Mouse (Mus musculus) hindbrain, embryonic 12.5 days (tissue): Measurements from ENCODE around the gene Epb41l3. TPM values are rescaled to one million over a fixed set of nuclear protein-coding genes. Genes with fewer than 3 reads are reported as not detected.

Source experiments
- ATAC-seq: fragments of 200-750 bp; cut with Nextera tagmentation; 2 replicates; pipeline ENCODE4 v1.8.0; 2017; ENCODE audit warnings: moderate TSS enrichment; ENCODE audit not compliant: low FRiP score
- H3K27ac ChIP-seq: fragments of 300-500 bp; sonication (generic); 2 replicates; pipeline ENCODE4 v1.5.1; 2016; ENCODE audit warnings: mild to moderate bottlenecking
- H3K27me3 ChIP-seq: fragments of 300-500 bp; sonication (generic); 2 replicates; pipeline ENCODE4 v1.6.1; 2016; ENCODE audit warnings: mild to moderate bottlenecking
- H3K36me3 ChIP-seq: fragments of 300-500 bp; sonication (generic); 2 replicates; pipeline ENCODE4 v1.6.1; 2016; ENCODE audit warnings: mild to moderate bottlenecking
- H3K4me1 ChIP-seq: fragments of 300-500 bp; sonication (generic); 2 replicates; pipeline ENCODE4 v1.6.1; 2016
- H3K4me2 ChIP-seq: fragments of 300-500 bp; sonication (generic); replicated peaks from 2 replicates; pipeline ENCODE4 v1.6.1; 2016; ENCODE audit warnings: mild to moderate bottlenecking
- H3K4me3 ChIP-seq: fragments of 300-500 bp; sonication (generic); 2 replicates; pipeline ENCODE4 v1.5.1; 2016; ENCODE audit warnings: mild to moderate bottlenecking
- H3K9ac ChIP-seq: fragments of 300-500 bp; sonication (generic); 2 replicates; pipeline ENCODE4 v1.6.1; 2016; ENCODE audit warnings: mild to moderate bottlenecking, moderate library complexity
- H3K9me3 ChIP-seq: fragments of 300-500 bp; sonication (generic); replicated peaks from 2 replicates; pipeline ENCODE4 v1.6.1; 2016; ENCODE audit warnings: mild to moderate bottlenecking
- WGBS: fragments of 180-500 bp; shearing (Covaris S2); methylation state at CpG from one replicate; pipeline ENCODE4 v1.1.7; 2016; 5-methylcytosine and 5-hydroxymethylcytosine counted together
- polyA plus RNA-seq: library from polyadenylated mRNA; unstranded; fragments of >200 nt; fragmentation: Nextera tagmentation; extraction: Ambion mirVana; gene quantifications from 2 replicates; pipeline ENCODE4 v1.2.1, GENCODE M21; 2016

Gene Epb41l3
- polyA plus RNA-seq, 1 experiment from 2014 or later = 104 TPM

GRCm38 (mm10) chr17:69158690-69159089 is 83.2 kb downstream of the Epb41l3 start:
- Histone ChIP-seq H3K9me3 (no peaks in the 10 kb centered on the region), H3K4me1 (peaks cover 11% of the 10 kb centered on the region; the same call in 1 of the 2 replicates), H3K27ac (no peak overlapping the region), H3K4me2 (0 out of 2 replicates have a peak overlapping the region, but pooled peaks have one; percentile 22), H3K4me3 (peak overlapping the region; percentile 70; the same call in 1 of the 2 replicates), H3K27me3 (no peaks in the 10 kb centered on the region; the same call in 1 of the 2 replicates), H3K9ac (no peak overlapping the region), H3K36me3 (no peaks in the 10 kb centered on the region)
- WGBS = 73% methylated on average over 5 of the region's 5 CpGs
- ATAC-seq = no peak

DNA sequence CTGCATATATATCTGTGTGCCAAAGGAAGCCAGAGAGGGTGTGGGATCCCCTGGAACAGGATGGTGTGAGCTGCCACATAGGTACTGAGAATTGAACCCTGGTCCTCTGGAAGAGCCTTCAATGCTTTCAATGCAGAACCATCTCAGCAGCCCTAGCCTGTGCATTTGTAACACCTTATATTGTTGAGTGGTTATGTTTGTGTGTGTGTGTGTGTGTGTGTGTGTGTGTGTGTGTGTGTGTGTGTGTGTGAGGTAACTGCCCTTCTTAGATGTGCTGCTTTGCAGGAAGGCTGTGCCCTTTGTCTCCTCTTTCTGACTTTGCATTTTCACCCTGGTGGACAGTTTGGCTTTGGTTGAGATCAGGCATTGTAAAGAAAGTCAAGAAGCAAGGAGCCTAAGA is 87.2 kb downstream of the Epb41l3 start:
- no peaks in the 10 kb centered on the region for H3K9me3 ChIP-seq
- no peaks in the 10 kb centered on the region for H3K27me3 ChIP-seq
- H3K4me2 ChIP-seq = no peak overlapping the region
- no peaks in the 10 kb centered on the region for H3K36me3 ChIP-seq
- ATAC-seq = no peak
- no peak overlapping the region for H3K27ac ChIP-seq
- peaks cover 5% of the 10 kb centered on the region; the same call in 1 of the 2 replicates for H3K4me1 ChIP-seq
- H3K4me3 ChIP-seq = no peak overlapping the region
- no peak overlapping the region for H3K9ac ChIP-seq

DNA sequence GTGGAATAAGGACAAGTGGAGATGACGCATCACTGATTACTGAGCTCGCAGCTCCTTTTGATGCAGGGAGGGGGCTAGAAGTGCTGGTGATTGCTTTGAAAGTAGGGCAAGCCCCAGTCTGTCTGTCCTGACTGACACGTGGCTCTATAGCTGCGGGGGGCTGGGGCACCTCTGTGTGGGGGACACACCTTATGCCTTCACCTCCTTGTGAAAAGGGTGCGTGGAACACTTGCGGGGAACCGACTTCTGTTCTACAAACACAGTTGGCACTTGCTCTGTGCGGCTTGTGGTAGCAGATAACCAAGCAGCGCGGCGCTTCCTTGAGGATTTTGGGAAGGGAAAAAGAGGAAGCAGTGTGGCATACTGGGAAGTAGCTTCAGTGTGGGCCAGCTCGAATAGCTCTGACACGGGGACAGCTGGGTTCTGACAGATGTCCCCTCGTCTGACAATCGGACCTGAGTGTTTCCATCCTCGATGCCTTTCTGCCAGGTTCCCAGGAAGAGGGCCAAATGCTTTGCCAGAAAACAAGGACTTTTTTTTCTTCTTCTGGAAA is 101.5 kb downstream of the Epb41l3 start:
- no peak overlapping the region for H3K4me3 ChIP-seq
- WGBS = 69% methylated on average over 16 of the region's 16 CpGs
- H3K36me3 ChIP-seq = no peaks in the 10 kb centered on the region
- no peak overlapping the region for H3K27ac ChIP-seq
- peaks cover 19% of the 10 kb centered on the region for H3K4me1 ChIP-seq
- no peaks in the 10 kb centered on the region for H3K9me3 ChIP-seq
- no peaks in the 10 kb centered on the region for H3K27me3 ChIP-seq
- H3K9ac ChIP-seq = no peak overlapping the region
- no peak for ATAC-seq
- H3K4me2 ChIP-seq = no peak overlapping the region

DNA sequence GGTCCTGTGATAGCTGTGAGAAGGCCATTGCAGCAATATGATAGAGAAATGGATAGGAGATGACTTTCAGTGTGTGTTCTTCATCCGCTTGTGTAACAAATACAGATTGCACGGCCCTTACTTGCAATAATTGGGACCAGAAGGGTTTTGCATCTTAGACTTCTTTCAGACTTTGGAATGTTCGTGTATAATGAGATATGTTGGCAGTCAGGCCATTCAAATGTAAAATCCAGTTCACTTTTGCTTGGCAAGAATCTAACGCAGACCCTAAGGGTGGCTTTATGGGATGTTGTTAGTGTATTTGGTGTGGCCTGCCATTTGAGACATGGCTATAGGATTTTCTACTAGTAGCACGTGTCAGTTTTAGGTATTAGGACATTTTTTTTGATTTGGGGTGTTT is 102.5 kb downstream of the Epb41l3 start:
- no peak overlapping the region for H3K9ac ChIP-seq
- peaks cover 26% of the 10 kb centered on the region for H3K4me1 ChIP-seq
- H3K36me3 ChIP-seq = no peaks in the 10 kb centered on the region
- no peak overlapping the region for H3K4me2 ChIP-seq
- H3K4me3 ChIP-seq = no peak overlapping the region
- no peak for ATAC-seq
- no peaks in the 10 kb centered on the region for H3K27me3 ChIP-seq
- H3K9me3 ChIP-seq = no peaks in the 10 kb centered on the region
- no peak overlapping the region for H3K27ac ChIP-seq
- 81% methylated on average over 5 of the region's 5 CpGs for whole genome bisulfite sequencing

DNA sequence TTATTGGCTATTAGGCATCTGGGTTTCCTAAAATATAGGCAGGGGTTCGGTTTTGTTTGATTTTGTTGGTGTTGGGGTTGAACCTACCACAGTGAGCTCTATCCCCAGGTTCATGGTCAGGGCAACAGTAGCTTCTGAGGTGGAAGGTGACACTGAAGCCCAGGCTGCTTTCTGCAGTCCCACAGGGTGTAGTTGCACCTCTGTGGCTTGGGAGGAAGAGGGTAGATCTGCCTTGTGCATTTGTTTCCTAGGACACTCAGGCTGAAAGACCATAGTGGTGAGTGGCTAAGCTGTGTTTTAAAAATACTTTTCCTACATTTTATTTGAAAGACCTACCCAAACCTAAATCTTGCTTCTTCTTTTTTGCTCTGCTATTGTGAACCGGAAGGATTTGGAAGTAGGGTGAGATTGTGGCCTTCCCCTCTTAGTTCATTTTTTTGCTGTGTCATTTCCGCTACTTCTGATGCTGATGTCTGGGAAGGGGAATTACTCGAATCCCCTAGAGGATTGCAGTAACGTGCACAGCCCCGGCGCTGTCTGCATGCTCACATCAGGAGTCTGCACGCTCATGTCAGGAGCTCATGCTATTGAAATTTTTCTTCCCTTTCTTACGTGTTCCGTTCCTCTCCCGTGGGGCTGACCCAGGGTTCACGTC is 105.5 kb downstream of the Epb41l3 start:
- H3K4me2 ChIP-seq = peak overlapping the region; percentile 39
- H3K27ac ChIP-seq = peak overlapping the region; percentile 82
- H3K36me3 ChIP-seq = no peaks in the 10 kb centered on the region
- no peak overlapping the region for H3K4me3 ChIP-seq
- peaks cover 28% of the 10 kb centered on the region for H3K4me1 ChIP-seq
- H3K9ac ChIP-seq = no peak overlapping the region
- H3K9me3 ChIP-seq = no peaks in the 10 kb centered on the region
- WGBS = 27% methylated on average over 12 of the region's 12 CpGs
- ATAC-seq = peak; percentile 92
- H3K27me3 ChIP-seq = no peaks in the 10 kb centered on the region

GRCm38 (mm10) chr17:69181560-69182316 is 106.3 kb downstream of the Epb41l3 start:
- Histone ChIP-seq H3K9ac (no peak overlapping the region), H3K4me3 (no peak overlapping the region), H3K36me3 (no peaks in the 10 kb centered on the region), H3K4me2 (peak overlapping the region; percentile 39), H3K27me3 (no peaks in the 10 kb centered on the region), H3K27ac (peak overlapping the region; percentile 82), H3K4me1 (peaks cover 29% of the 10 kb centered on the region), H3K9me3 (no peaks in the 10 kb centered on the region)
- 20% methylated on average over 7 of the region's 7 CpGs for WGBS
- ATAC-seq = peak; percentile 82

DNA sequence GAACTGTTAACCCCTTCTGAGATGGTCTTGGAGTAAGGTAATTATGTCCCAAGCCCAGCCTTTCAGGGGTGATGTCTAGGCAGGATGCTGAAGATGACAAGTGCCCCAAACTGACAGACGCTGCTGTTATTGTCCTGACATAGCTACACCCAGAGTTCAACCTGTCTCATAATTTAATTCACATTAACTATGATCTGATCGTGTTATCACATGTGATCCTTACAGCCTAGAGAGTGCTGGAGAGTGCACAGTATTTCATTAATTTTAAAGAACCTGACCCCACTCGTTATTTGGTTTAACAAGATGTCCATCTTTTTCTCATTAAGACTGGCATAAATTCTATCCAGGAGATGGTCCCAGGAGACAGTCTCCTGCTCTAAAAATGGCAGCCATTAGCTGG is 112.3 kb downstream of the Epb41l3 start:
- Histone ChIP-seq H3K36me3 (no peaks in the 10 kb centered on the region), H3K4me3 (no peak overlapping the region), H3K4me1 (peaks cover 11% of the 10 kb centered on the region), H3K9ac (no peak overlapping the region), H3K4me2 (no peak overlapping the region), H3K9me3 (no peaks in the 10 kb centered on the region), H3K27ac (no peak overlapping the region), H3K27me3 (no peaks in the 10 kb centered on the region)
- WGBS = 49% methylated on average over 3 of the region's 3 CpGs
- ATAC-seq = no peak

DNA sequence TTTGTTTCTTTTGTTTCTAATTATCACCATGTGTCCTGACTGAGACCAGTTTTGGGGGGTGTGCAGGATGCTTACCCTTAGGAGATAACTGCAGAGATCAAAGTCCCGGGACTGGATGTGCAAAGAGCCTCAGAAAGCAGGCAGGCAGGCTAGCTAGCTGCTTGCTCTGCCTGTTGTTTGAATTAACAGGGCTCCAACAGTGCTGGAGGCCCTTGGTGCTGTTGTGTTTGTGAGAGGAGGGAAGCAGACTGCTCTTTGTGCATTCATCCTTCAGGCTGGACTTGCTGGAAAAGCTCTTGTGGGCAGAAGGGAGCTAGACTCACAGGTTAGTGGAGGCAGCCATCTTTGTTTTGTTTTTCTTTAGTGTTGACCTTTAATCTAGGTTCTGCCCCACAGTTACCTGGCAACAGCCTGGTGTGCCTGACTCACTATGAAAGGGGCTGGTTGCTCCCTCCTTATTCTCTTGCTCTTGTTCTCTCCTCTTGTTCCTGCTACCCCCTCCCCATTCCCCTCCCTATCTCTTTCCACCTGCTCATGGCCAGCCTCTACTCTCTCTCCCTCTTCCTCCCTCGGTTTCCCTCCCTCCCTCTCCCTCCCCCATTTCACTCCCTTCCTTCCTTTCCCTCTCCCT is 117.5 kb downstream of the Epb41l3 start:
- peak; percentile 29; the same call in 1 of the 2 replicates for ATAC-seq
- peak overlapping the region; percentile 79 for H3K27ac ChIP-seq
- H3K9me3 ChIP-seq = no peaks in the 10 kb centered on the region
- no peaks in the 10 kb centered on the region for H3K27me3 ChIP-seq
- WGBS = 4% methylated on average over 2 of the region's 2 CpGs
- no peak overlapping the region for H3K4me3 ChIP-seq
- peaks cover 21% of the 10 kb centered on the region for H3K4me1 ChIP-seq
- H3K9ac ChIP-seq = no peak overlapping the region
- peak overlapping the region; percentile 8; the same call in 1 of the 2 replicates for H3K4me2 ChIP-seq
- H3K36me3 ChIP-seq = no peaks in the 10 kb centered on the region

DNA sequence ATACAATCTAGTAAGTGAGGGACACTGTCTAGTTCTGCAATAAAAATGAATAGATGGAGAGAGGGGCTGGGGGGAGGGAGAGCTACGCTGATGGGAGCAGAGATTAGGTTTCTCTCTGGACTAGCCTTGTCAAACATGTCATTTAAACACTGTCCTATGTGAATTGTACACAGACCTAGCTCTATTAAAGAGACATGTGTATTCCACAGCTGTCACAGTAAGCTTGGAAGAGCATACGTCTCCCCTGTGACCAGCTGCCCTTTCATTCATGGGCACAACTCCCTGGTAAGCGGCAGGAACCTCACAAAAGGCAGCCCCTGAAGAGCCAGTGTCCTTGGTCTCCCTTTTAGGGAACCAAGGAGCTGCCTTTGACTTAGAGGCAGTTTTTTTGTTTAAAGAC is 119.1 kb downstream of the Epb41l3 start:
- H3K9ac ChIP-seq = no peak overlapping the region
- no peak overlapping the region for H3K4me3 ChIP-seq
- H3K27me3 ChIP-seq = no peaks in the 10 kb centered on the region
- 19% methylated on average over 3 of the region's 3 CpGs for WGBS
- H3K4me2 ChIP-seq = no peak overlapping the region
- peak overlapping the region; percentile 79 for H3K27ac ChIP-seq
- H3K36me3 ChIP-seq = no peaks in the 10 kb centered on the region
- no peaks in the 10 kb centered on the region for H3K9me3 ChIP-seq
- peaks cover 21% of the 10 kb centered on the region for H3K4me1 ChIP-seq
- no peak for ATAC-seq

DNA sequence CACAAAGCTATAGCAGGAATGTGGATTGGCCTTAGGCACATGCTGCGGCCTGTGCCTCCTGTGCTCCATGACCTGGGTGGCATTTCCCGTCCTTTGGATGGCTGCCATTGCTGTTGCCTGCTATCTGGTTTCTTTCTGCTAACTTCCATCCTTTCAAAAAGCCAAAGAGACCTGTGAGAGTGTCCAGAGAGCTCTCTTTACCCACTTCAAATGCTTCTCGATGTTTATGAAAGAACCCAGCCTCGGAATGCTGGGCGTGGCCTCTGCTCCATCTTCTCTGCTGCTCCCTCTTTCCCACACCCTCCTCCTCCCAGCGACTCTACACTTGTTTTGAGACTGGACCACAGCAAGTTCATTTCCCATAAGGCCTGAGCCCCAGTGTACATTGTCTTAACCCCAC is 120.3 kb downstream of the Epb41l3 start:
- Histone ChIP-seq H3K27me3 (no peaks in the 10 kb centered on the region), H3K4me3 (no peak overlapping the region), H3K27ac (no peak overlapping the region), H3K4me2 (no peak overlapping the region), H3K36me3 (no peaks in the 10 kb centered on the region), H3K9me3 (no peaks in the 10 kb centered on the region), H3K9ac (no peak overlapping the region), H3K4me1 (peaks cover 21% of the 10 kb centered on the region)
- 86% methylated on average over 6 of the region's 6 CpGs for WGBS
- no peak for ATAC-seq

- Histone ChIP-seq H3K4me3 (no peak overlapping the region), H3K4me2 (no peak overlapping the region), H3K4me1 (peaks cover 21% of the 10 kb centered on the region), H3K27me3 (no peaks in the 10 kb centered on the region), H3K9me3 (no peaks in the 10 kb centered on the region), H3K9ac (no peak overlapping the region), H3K36me3 (no peaks in the 10 kb centered on the region), H3K27ac (no peak overlapping the region)
- ATAC-seq = no peak
- 74% methylated on average over 10 of the region's 10 CpGs for WGBS
Observed at GRCm38 (mm10) chr17:69196656-69197055, 121.2 kb downstream of the Epb41l3 start.

DNA sequence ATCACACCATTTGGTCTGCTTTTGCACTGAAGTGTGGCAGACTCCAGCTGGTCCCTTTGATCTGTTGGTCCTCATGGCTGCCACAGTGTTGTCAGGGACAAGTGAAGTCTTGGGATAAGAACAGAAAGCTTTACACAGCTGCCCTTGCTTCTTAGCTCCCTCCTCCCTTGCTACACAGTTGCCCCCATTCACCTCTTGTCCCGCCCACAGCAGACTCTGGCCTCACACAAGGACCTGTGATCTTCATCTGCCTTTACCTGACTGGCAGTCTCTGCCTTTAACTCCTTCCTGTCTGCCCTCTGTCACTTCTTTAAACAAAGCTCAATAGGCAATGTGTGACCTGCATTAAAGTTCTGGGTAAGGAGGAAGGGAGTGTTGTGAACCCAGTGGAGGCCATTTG is 123.3 kb downstream of the Epb41l3 start:
- H3K4me1 ChIP-seq = peaks cover 8% of the 10 kb centered on the region
- no peak overlapping the region for H3K4me3 ChIP-seq
- no peaks in the 10 kb centered on the region for H3K9me3 ChIP-seq
- WGBS = 45% methylated on average over 1 of the region's 1 CpGs
- H3K9ac ChIP-seq = no peak overlapping the region
- ATAC-seq = no peak
- H3K27ac ChIP-seq = no peak overlapping the region
- no peaks in the 10 kb centered on the region for H3K36me3 ChIP-seq
- H3K4me2 ChIP-seq = no peak overlapping the region
- H3K27me3 ChIP-seq = no peaks in the 10 kb centered on the region
